Mouse (Mus musculus): ENCODE data around the gene Rab5c.

DNA sequence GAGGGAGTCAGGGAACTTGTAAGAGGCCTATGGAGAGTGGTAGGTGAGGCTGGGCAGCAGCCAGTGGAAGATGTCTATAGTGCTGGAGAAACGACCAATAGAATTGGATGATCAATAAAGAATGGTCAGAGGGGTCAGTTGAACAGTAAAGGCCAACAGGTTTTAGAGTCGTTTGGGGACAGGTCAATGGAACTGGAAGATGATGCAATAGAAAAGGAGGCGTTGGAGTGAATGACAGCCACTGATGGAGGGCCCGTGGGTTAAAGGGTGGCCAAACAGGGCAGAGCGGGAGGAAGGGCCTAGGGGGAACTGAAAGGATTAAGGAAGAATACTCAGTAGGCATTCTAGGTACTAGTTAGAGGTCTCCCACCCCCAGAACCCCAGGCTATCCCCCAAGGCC lies 9.1 kb upstream of the Rab5c start:
- TF ChIP-seq CTCF (conservative IDR thresholded peaks at IDR 0.05; ENCODE audit: insufficient read depth, insufficient read length, low read depth, low read length) = no peak
- TF ChIP-seq POLR2A (IDR thresholded peaks at IDR 0.05; ENCODE audit: low read depth, low read length) = no peak
